Mouse (Mus musculus): ENCODE measurements around the gene Zbtb39. TPM values are rescaled to one million over a fixed set of nuclear protein-coding genes. Genes with fewer than 3 reads are reported as not detected.

Zbtb39 gene
- total RNA-seq (2015; ENCODE audit: low replicate concordance) (0.72 and 2.9 TPM in 2 replicates), total RNA-seq (2017; ENCODE audit: low replicate concordance) (1.3 TPM in 1 of 2 replicates, not detected in the other)

- peak; percentile 53 for ATAC-seq (replicated peaks; ENCODE audit: low FRiP score, poor library complexity, severe bottlenecking)
Measured at GRCm38 (mm10) chr10:127739083-127739660, at the start of gene Zbtb39. Gene Zbtb39, plus strand, starts transcription at chr10:127739538.

DNA sequence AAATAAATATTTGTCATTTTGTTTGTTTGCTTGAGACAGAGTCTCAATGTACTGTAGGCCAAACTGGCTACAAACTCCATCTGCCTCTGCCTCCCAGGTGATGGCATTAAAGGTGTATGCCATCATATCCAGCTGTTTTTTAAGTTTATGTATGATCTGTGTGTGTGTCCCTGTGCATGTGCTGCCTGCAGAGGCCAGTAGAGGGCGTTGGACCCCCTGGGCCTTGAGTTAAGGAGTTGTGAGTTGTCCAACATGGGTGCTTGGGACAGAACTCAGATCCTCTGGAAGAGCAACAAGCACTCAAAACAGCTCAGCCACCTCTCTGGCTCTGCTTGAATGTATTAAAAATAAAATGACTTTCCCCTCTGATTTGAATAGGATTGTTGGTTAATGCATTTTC is 48.3 kb upstream of the Zbtb39 start:
- no peak for ATAC-seq (replicated peaks; ENCODE audit: low FRiP score, poor library complexity, severe bottlenecking)

GRCm38 (mm10) chr10:127694636-127695035 is 44.7 kb upstream of the Zbtb39 start:
- ATAC-seq (replicated peaks; ENCODE audit: low FRiP score, poor library complexity, severe bottlenecking), result peak; percentile 73

GRCm38 (mm10) chr10:127695775-127696174 is 43.6 kb upstream of the Zbtb39 start:
- ATAC-seq (replicated peaks; ENCODE audit: low FRiP score, poor library complexity, severe bottlenecking), result no peak

DNA sequence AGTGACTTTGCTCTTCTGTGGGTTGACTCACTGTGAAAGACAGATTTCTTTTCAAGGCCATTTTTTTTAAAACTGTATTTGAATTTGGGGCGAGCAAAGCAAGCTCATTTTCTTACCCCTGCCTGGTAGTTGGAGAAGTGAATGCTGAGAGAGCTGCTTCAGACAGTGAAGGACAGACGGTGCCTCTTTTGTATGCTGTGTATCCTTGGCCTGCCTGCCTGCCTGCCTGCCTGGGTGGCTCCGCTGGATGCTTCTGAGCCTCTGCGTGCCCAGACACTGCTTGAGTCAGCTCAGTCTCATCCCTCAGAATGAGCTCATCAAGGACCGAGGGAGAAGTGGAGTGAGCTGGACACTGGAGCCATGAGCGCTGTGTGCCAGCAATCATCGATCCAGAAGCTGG is 40.4 kb upstream of the Zbtb39 start:
- ATAC-seq (replicated peaks; ENCODE audit: low FRiP score, poor library complexity, severe bottlenecking), result no peak

DNA sequence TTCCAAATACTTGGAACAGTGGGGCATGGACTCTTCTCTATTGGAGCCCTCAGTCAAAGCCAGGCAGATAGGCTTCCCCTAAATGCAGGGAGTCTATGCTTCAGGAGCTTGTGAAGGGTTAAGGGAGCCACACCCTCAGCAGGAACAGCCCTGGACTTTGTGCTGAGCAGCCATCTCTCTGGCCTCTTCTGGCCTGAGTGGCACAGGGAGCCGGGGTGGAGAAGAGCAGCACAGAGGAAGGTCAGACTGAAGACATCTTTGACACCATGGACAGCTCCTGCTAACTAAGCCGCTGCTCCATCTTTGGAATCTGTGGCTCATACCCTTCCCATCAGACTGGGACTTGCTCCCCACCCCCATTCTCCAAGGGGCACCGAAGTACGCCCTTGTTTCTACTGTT is 36.0 kb upstream of the Zbtb39 start:
- ATAC-seq (replicated peaks; ENCODE audit: low FRiP score, poor library complexity, severe bottlenecking), result no peak

DNA sequence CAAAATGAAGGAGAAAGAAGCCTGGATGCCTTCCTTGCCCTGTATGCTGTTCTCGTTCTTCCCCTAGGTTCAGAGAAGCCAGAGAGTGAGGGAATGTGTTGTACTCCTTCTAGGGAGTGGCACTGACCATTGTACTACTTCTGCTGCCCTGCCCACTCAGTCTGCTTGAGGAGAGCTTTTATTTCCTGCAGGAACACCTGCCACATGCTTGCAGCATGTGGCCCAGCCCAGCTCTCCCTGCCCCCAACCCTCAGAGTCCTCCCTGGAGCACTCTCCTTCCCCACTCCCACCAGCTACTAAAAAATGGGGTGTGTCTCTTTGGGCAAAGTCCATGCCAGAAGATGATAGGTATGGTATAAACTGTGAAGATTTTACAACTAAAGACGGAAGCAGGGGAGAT is 35.0 kb upstream of the Zbtb39 start:
- ATAC-seq (replicated peaks; ENCODE audit: low FRiP score, poor library complexity, severe bottlenecking), result no peak

- no peak for ATAC-seq (replicated peaks; ENCODE audit: low FRiP score, poor library complexity, severe bottlenecking)
Measured at GRCm38 (mm10) chr10:127704766-127705220, 34.5 kb upstream of the Zbtb39 start, which contains the start of gene Myo1a. Gene Myo1a, plus strand, starts transcription at chr10:127705170.

DNA sequence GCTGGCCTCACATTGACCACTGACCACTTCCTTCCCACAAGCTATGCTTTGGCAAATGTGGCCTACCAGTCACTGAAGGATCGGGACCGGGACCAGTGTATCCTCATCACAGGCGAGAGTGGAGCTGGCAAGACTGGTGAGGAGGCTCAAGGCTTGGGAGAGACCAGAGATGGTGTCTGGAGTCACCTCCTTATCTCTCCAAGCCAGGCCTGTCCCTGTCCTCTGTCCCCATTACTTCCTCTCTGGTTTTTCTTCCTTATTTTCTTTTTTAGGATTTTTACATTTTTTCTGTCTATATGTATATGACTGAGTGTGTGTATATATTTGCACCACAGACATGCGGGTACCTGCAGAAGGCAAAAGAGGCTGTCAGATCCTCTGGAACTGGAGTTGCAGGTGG is 33.6 kb upstream of the Zbtb39 start:
- ATAC-seq (replicated peaks; ENCODE audit: low FRiP score, poor library complexity, severe bottlenecking), result no peak

DNA sequence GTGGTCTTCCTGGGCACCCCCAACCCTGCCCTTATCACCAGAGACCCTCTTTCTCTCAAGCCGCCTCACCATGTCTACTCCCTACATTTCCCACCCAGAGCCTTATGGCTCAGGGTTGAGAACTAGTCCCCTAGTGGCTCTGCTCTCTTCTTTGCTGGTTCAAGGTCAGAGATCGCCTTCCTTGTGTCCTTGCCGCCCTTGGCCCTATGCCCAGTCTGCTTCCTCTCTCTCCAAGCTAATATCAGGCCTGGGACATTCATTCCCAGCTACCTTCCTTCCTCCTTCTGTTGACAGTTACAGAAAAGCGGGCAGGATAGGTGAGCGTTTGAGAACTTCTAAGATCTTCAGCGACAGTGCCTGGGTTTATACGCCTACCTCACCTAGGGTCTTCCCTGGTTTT is 31.6 kb upstream of the Zbtb39 start:
- ATAC-seq (replicated peaks; ENCODE audit: low FRiP score, poor library complexity, severe bottlenecking), result no peak

- ATAC-seq (replicated peaks; ENCODE audit: low FRiP score, poor library complexity, severe bottlenecking), result no peak
Measured at GRCm38 (mm10) chr10:127708850-127709370, 30.4 kb upstream of the Zbtb39 start.

DNA sequence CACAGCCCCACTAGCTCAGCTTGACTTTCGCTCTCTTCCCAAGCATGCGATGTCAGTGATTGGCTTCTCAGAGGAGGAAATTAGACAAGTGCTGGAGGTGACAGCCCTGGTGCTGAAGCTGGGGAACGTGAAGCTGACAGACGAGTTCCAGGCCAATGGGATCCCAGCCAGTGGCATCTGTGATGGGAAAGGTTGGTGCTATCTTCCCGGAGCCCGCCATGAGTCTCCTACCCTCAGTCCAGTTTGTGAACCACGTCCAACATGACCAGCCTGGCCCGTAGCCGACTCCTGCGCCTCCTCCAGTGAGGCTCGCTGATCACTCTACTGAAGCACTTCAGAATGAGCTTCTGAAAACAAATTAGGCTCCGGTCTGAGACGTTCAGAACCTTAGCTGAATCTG is 29.0 kb upstream of the Zbtb39 start:
- no peak for ATAC-seq (replicated peaks; ENCODE audit: low FRiP score, poor library complexity, severe bottlenecking)

- ATAC-seq (replicated peaks; ENCODE audit: low FRiP score, poor library complexity, severe bottlenecking), result no peak
Measured at GRCm38 (mm10) chr10:127712736-127713135, 26.6 kb upstream of the Zbtb39 start.

DNA sequence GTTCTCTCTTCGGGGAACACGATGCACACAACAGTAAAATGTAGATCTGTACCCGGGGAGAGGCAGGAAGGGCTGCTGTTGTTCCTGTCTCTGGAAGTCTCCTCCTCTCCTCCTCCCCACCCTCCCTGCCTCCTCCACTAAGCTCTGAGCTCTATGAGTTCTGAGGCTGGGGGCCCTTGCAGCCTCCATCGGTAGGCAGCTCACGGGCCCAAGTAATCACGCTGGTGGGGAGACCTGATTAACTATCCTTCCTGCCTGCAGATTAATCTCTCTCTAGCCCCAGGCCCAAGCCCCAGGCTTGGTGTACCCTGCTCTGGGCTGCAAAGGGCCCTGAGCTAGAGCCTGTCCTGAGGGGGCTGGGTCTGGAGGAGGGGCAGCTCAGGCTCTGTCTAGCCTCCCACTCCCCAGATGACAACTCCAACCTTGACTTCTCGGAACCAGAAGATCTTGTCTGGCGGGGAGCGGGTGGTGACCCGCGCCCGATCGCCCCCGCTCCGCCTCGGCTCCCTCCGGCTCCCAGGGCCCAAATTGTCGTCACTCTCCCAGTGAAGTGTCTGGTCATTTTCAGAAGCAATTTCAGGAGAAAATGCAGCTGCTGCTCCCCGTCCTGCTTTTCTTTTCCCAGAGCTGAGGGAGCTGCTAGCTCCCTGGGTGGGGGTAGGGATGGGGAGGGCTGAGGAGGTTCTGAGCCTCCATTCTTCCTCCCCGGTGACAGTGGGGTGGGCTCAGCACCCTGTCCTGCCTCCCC is 17.5 kb upstream of the Zbtb39 start:
- ATAC-seq (replicated peaks; ENCODE audit: low FRiP score, poor library complexity, severe bottlenecking), result no peak

GRCm38 (mm10) chr10:127724178-127724577 is 15.2 kb upstream of the Zbtb39 start, which contains the start of gene Tac2:
Gene Tac2, plus strand, starts transcription at chr10:127724478.
- ATAC-seq (replicated peaks; ENCODE audit: low FRiP score, poor library complexity, severe bottlenecking), result no peak

GRCm38 (mm10) chr10:127725136-127725535 is 14.2 kb upstream of the Zbtb39 start:
- 0 out of 2 replicates have a peak, but pooled peaks have one; percentile 32 for ATAC-seq (replicated peaks; ENCODE audit: low FRiP score, poor library complexity, severe bottlenecking)

- ATAC-seq (replicated peaks; ENCODE audit: low FRiP score, poor library complexity, severe bottlenecking), result no peak
Measured at GRCm38 (mm10) chr10:127728437-127728836, 10.9 kb upstream of the Zbtb39 start.

GRCm38 (mm10) chr10:127730285-127730932 is 8.9 kb upstream of the Zbtb39 start:
- peak; percentile 67 for ATAC-seq (replicated peaks; ENCODE audit: low FRiP score, poor library complexity, severe bottlenecking)

DNA sequence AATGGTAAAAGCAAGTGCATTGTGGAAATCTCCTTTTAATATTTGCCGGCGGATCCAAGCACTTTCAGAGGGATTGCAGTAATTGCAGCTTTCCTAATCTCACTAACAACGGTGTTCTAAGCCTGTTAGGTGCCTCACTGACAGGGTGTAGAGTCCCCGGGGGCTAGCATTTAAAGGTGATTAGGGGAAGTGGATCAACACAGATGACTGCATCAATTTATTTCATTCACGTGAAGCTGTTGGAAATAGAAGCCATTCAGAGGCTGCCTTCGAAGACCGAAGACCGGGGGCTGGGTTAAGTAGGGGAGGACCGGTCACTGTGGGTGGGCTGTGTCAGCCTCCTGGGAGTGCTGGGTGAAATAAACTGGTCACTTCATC is 8.4 kb upstream of the Zbtb39 start:
- ATAC-seq (replicated peaks; ENCODE audit: low FRiP score, poor library complexity, severe bottlenecking), result no peak

- ATAC-seq (replicated peaks; ENCODE audit: low FRiP score, poor library complexity, severe bottlenecking), result no peak
Measured at GRCm38 (mm10) chr10:127731397-127731796, 7.9 kb upstream of the Zbtb39 start.
